Mouse (Mus musculus): ENCODE measurements around the gene H2-DMb1.

The H2-DMb1 gene

GRCm38 (mm10) chr17:34144960-34145371, 7.9 kb upstream of the H2-DMb1 start:
- peak in 1 of 2 experiments; percentile 18 for DNase-seq

- DNase-seq: peak; percentile 19 to 60
These were observed 2.7 kb downstream of the H2-DMb1 start for GRCm38 (mm10) chr17:34155534-34155933.

DNA sequence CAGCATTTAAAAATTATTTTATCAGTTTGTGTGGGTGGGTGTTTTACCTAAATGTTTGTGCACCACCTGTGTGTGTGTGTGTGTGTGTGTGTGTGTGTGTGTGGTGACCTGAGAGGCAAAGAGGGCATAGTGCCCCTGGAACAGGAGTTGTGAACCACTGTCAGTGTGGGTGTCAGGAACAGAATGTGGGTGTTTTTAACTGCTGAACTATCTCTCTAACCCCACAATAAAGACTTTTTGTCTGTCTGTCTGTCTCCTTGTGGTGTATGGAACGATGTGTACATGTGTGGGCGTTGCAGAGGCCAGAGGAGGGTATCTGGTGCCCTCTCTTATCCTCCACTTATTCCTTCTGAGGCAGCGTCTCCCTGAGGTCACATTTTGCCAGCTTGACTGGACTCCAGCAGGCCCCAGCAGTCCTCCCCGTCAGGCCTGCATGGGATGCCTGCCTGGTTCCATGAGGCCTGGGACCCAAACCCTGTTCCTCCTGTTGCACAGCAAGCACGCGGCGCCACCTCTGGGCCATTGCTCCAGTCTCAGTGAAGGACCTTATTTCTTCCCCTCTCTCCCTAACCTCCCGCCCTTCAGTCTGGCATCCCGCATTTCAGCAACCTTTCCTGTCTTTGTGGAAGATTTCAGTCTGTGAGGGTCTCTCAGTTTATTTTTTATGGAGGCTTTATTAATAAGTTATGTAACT, 11.5 kb downstream of the H2-DMb1 start:
- peak; percentile 42 to 56 for DNase-seq

DNA sequence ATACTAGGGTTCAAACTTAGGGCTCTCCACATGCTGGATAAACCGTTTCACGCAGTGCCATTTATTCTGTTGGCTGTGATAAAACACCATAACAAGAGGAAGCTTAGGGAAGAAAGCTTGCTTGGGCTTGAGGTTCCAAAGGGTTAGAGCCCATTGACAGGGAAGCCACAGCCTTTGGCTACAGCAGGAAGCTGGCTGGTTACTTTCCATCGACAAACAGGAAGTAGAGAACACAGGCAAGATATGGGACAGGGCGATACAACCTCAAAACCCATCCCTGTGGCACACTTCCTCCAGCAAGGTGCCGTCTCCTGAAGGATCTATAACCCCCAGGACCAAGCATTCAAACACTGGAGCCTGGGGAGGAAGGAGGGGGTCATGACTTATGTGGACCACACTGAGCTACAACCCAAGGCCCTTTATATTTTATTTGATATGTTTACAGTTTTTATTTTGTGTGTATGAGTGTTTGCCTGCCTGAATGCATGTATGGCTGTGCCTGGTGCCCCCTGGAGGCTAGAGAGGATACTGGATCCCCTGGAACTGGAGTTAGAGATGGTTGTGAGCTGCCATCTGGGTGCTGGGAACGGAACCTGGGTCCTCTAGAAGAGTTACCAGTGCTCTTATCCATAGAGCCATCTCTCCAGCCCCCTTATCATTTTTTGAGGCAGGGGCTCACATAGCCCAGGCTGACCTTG, 12.3 kb downstream of the H2-DMb1 start:
- DNase-seq: peak in 1 of 2 experiments; percentile 25

GRCm38 (mm10) chr17:34169279-34169678, 16.4 kb downstream of the H2-DMb1 start:
- peak; percentile 48 to 55 for DNase-seq

DNA sequence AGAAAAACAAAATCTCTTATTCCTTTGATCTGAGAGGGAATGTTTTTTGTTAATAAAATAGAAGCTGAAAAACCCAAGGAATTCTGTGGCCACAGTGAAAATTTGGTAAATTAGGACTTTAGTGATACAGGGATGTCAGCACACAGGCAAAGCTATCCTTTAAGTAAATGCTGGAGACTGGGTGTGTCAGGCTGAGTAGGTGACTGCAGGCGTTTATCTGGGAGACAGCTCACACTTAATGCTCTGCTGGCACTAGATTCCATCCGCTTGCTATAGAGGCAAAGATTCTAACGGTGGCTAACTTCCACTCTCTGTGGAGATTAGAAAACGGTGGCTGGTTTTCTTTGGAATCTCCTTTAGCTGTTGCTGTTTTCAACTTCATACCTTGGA, 17.6 kb downstream of the H2-DMb1 start:
- DNase-seq: no peak

DNA sequence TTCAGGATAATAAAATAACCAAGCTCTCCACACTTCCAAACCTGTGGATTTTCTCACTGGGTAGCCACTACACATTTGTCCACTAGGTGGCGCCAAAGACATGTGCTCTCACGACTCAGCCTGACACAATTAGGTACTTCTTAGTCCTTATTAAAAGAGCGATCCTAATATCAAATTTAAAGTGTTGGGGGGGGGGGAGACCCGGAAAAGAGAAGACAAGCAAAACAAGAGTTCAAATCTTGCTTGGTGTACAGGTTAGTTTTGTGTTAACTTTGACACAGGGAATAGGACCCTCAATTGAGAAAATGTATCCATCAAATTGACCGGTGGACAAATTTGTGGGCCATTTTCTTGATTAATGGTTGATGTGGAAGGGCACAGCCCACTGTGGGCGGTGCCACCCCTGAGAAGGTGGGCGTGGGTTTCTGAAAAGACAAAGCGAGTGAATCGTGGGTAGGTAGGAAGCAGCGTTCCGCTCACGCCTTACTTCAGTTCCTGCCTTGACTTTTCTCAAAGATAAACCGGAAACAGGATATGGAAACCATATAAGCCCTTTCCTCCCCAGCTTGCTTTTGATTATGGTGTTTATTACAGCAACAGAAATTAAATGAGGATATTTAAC, 18.1 kb downstream of the H2-DMb1 start:
- peak; percentile 78 to 93 for DNase-seq

- DNase-seq: no peak
These were observed 19.7 kb downstream of the H2-DMb1 start for GRCm38 (mm10) chr17:34172528-34172927.

DNA sequence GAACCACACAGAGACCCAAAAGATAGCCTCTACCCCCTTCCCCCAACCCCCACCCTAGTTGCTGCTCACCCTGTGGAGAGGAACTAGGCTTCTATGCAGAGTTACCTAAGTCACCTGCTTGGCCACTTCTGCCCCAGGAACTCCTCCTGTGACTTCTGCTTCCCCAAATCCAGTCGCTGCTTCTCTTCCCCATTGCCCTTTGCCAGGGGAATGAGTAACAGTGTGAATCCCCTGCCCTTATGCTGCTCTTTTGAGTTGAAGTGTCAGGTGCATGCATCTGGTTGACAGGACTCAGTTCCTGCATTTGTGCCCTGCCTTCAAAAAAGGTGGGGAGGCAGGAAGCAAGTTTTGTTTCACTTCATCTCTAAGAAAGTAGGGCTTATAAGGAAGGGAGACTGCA, 21.2 kb downstream of the H2-DMb1 start:
- DNase-seq: no peak

DNA sequence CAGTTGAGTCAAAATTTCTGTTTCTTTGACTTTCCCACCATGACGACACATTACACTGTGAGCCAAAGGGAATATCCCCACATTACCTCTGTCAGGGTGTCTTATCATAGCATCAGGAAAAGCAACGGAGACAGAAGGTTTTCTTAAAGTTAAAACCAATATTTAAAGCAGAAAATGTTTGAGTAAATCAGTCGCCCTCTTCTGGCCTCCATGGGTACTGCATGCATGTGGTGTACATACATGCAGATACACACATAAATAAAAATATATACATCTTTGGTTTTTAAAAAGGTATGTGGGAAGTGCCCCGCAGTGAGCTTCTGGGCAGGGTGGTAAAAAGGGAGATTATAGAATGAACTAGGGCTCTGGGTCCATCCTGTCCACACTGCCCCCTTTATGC, 24.3 kb downstream of the H2-DMb1 start:
- DNase-seq: no peak

DNA sequence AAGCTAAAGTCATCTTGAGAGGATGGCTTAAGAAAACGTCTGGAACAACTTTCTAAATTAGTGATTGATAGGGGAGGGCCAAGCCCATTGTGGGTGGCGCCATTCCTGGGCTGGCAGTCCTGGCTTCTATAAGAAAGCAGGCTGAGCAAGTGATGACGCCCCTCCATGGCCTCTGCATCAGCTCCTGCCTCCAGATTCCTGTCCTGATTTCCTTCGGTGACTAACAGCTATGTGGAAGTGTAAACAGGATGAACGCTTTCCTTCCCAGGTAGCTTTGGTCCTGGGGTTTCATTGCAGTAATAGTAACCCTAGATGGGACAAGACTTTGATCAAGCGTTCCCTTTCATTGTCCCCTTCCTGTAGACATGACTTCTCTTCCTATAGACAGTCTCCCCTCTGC, 26.1 kb downstream of the H2-DMb1 start:
- no peak for DNase-seq

DNA sequence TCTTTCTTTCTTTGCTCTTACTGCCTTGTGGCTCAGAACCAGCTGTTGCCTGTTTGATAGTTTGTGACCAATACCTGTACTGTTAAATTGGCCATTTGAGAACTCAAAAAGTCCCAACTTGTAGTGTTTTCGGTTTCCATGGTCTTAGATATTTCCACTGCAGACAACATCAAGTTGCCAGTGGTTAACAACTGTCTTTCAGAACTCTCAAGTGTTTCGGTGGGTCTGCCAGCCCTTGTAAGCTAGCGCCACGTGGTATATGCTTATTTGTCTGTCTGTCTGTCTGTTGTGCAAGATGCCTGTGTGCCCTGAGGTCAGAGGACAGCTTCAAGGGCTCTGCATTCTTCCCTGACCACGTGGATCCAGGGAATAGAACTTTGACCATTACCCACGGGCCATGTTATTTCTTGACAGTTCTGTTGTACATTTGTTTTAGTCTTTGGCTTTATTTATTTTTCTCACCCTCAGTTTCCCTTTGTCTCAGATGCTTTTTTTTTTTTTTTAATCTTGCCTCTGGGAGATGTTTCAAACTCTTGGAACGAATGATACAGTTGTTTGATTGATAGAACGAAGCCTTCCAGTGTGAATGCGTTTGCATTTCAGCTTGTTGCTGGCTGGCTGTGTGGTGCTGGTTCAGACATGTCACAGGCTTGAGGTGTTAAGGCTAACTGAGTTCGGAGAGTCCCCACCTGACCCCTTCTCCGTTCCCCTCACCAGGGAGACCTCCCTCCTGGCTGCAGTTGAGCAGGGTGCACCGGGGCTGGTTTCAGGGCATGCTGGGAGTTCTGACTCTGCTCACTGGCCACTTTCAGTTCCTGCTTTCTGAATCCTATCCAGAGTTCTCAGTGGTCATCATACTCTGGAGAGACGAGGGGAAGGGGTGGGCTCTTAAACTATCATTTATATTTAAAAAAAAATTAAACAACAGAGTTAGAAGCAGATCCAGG, 27.3 kb downstream of the H2-DMb1 start:
- DNase-seq: no peak

GRCm38 (mm10) chr17:34183564-34184219, 30.8 kb downstream of the H2-DMb1 start:
- DNase-seq: no peak

DNA sequence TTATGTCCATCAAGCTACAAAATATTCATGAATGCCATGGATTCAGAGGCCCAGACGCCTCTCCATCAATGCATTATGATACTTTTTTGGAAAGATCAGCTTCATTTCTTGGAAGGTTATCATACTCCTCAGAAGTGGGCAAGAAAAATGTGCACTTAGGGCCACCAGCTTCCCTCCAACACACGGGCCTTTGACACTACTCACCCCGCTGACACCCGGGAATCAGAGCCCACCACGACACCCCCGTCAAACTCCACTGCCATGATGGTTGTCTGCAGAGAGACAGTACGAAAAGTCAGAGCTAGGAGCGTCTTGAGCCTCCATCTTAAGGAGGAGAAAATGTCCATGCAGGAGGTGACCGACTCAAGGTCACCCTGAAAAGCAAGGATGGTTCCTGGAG, 32.7 kb downstream of the H2-DMb1 start:
- no peak for DNase-seq

DNA sequence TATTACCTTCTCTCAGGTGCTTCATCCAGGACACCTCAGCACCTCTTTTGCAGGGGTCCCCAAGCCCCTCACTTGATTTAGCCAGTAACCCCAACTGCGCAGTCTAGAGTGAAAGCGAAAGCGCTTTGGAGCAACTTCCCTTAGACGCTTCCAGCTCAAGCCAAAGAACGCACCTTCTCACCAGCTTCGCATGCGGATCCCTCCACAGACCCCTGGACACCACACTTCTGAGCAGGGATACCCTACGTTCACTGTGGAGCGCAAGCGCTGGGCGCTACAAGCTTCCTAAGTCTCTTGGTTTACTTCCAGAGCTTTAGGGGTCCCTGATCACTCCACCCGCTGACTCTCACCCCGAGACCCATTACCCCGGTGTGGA, 34.0 kb downstream of the H2-DMb1 start:
- DNase-seq: peak in 1 of 2 experiments; percentile 23

GRCm38 (mm10) chr17:34187261-34187916, 34.5 kb downstream of the H2-DMb1 start, which contains the start of the genes Tap1 and Psmb9:
Gene Tap1 (plus strand): TSS chr17:34187553.
Gene Psmb9 (minus strand): TSS chr17:34187764.
- peak; percentile 98 to 100 for DNase-seq

GRCm38 (mm10) chr17:34188010-34188409, 35.1 kb downstream of the H2-DMb1 start:
- DNase-seq: no peak

- no peak for DNase-seq
These were observed 36.1 kb downstream of the H2-DMb1 start for GRCm38 (mm10) chr17:34188986-34189385.

GRCm38 (mm10) chr17:34192852-34193251, 40.0 kb downstream of the H2-DMb1 start:
- DNase-seq: no peak

- DNase-seq: no peak
These were observed 40.6 kb downstream of the H2-DMb1 start for GRCm38 (mm10) chr17:34193468-34193867.

DNA sequence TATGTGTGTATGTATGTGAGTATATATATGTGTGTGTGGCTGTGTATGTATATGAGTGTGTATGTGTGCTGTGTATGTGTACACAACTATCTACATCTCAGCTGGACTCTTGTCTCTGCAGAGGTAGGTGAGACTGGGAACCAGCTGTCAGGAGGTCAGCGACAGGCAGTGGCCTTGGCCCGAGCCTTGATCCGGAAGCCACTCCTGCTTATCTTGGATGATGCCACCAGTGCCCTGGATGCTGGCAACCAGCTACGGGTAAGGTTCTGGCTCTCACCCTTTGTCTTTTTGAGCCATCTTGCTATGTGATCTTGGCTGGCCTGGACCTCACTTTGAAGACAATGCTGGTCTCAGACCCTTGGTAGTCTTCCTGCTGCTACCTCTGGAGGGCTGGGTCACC, 41.9 kb downstream of the H2-DMb1 start:
- DNase-seq: no peak

DNA sequence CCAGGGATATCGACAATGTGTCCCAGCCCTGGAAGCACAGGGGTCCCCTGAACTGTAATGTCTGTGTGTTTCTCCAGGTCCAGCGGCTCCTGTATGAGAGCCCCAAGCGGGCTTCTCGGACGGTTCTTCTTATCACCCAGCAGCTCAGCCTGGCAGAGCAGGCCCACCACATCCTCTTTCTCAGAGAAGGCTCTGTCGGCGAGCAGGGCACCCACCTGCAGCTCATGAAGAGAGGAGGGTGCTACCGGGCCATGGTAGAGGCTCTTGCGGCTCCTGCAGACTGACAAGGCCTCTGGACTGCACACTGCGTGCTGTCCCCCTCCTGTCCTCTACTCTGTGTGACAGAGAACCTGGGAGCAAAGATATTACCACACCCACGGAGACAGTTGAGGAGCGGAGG, 43.6 kb downstream of the H2-DMb1 start:
- DNase-seq: no peak
